Mouse (Mus musculus) layer of hippocampus, adult 2 months (tissue): ENCODE data around the gene Wdr26. TPM values are rescaled to one million over a fixed set of nuclear protein-coding genes. Genes with fewer than 3 reads are reported as not detected.
A peak's percentile ranks its signal among the peaks of the same experiment; 100 is the strongest.

Source experiments
- DNase-seq, 2 experiments: peaks; one replicate each; pipeline ENCODE4 v3.0.0; 2022; ENCODE audit warnings: low spot score in 2 of 2
- H3K27ac ChIP-seq: fragments of 200-600 bp; 2 replicates; pipeline ENCODE4 v1.8.1; 2022
- H3K4me3 ChIP-seq: fragments of 200-600 bp; 2 replicates; pipeline ENCODE4 v1.8.1; 2022; ENCODE audit warnings: mild to moderate bottlenecking
- CTCF ChIP-seq: fragments of 200-600 bp; conservative IDR thresholded peaks from 2 replicates; pipeline ENCODE4 v1.8.1; 2022; ENCODE audit warnings: antibody characterized with exemption, mild to moderate bottlenecking, moderate library complexity
- total RNA-seq, 2 experiments: library from RNA; stranded (reverse); gene quantifications; 2 replicates each; pipeline ENCODE4 v1.2.3; 2021

The Wdr26 gene
- total RNA-seq, 2 experiments from 2014 or later = 104 to 117 TPM

- no peak for DNase-seq
- TF ChIP-seq CTCF = no peak
- no peak overlapping the region for H3K27ac ChIP-seq
- H3K4me3 ChIP-seq = no peak overlapping the region
Observed at GRCm38 (mm10) chr1:181231262-181231661, 19.5 kb upstream of the Wdr26 start.

- H3K27ac ChIP-seq = no peak overlapping the region
- no peak for DNase-seq
- no peak overlapping the region for H3K4me3 ChIP-seq
- TF ChIP-seq CTCF = no peak
Observed at GRCm38 (mm10) chr1:181230731-181231148, 18.9 kb upstream of the Wdr26 start.

GRCm38 (mm10) chr1:181229046-181229445 lies 17.2 kb upstream of the Wdr26 start:
- DNase-seq = no peak
- Histone ChIP-seq H3K4me3 (no peak overlapping the region), H3K27ac (no peak overlapping the region)
- TF ChIP-seq CTCF = no peak

GRCm38 (mm10) chr1:181228591-181228990 lies 16.8 kb upstream of the Wdr26 start:
- no peak for TF ChIP-seq CTCF
- no peak overlapping the region for H3K4me3 ChIP-seq
- no peak overlapping the region for H3K27ac ChIP-seq
- no peak for DNase-seq

GRCm38 (mm10) chr1:181227804-181228203 lies 16.0 kb upstream of the Wdr26 start:
- no peak for DNase-seq
- no peak for TF ChIP-seq CTCF
- no peak overlapping the region for H3K27ac ChIP-seq
- H3K4me3 ChIP-seq = no peak overlapping the region

GRCm38 (mm10) chr1:181226850-181227249 lies 15.0 kb upstream of the Wdr26 start:
- DNase-seq = no peak
- TF ChIP-seq CTCF = no peak
- Histone ChIP-seq H3K4me3 (no peak overlapping the region), H3K27ac (no peak overlapping the region)

GRCm38 (mm10) chr1:181225281-181225680 lies 13.5 kb upstream of the Wdr26 start:
- DNase-seq = no peak
- Histone ChIP-seq H3K27ac (no peak overlapping the region), H3K4me3 (no peak overlapping the region)
- TF ChIP-seq CTCF = no peak

- Histone ChIP-seq H3K4me3 (no peak overlapping the region), H3K27ac (no peak overlapping the region)
- TF ChIP-seq CTCF = peak; percentile 22; the same call in 1 of the 2 replicates
- no peak for DNase-seq
Observed at GRCm38 (mm10) chr1:181222041-181222440, 10.2 kb upstream of the Wdr26 start.

- no peak overlapping the region for H3K27ac ChIP-seq
- DNase-seq = no peak
- TF ChIP-seq CTCF = no peak
Observed at GRCm38 (mm10) chr1:181216315-181216714, 4.5 kb upstream of the Wdr26 start.

GRCm38 (mm10) chr1:181214296-181215035 lies 2.7 kb upstream of the Wdr26 start:
- no peak for TF ChIP-seq CTCF
- Histone ChIP-seq H3K27ac (no peak overlapping the region), H3K4me3 (no peak overlapping the region)
- DNase-seq = no peak

More at GRCm38 (mm10) chr1:181216315-181216714, 4.5 kb upstream of the Wdr26 start:
- H3K4me3 ChIP-seq = no peak overlapping the region

- Histone ChIP-seq H3K27ac (peak overlapping the region; percentile 99), H3K4me3 (peak overlapping the region; percentile 92)
- no peak for DNase-seq
- TF ChIP-seq CTCF = no peak
Observed at GRCm38 (mm10) chr1:181211403-181211919, 340 bp downstream of the Wdr26 start.

GRCm38 (mm10) chr1:181210601-181211402 lies 999 bp downstream of the Wdr26 start:
- peak in 1 of 2 experiments; percentile 38 for DNase-seq
- peak overlapping the region; percentile 99 for H3K27ac ChIP-seq
- TF ChIP-seq CTCF = no peak
- peak overlapping the region; percentile 92 for H3K4me3 ChIP-seq

GRCm38 (mm10) chr1:181210147-181210546 lies 1.7 kb downstream of the Wdr26 start:
- no peak for TF ChIP-seq CTCF
- H3K27ac ChIP-seq = peak overlapping the region; percentile 99; the same call in 1 of the 2 replicates
- peak overlapping the region; percentile 92 for H3K4me3 ChIP-seq
- no peak for DNase-seq
